Mouse (Mus musculus) brown adipose tissue, adult 24 weeks (tissue): ENCODE results near the gene Ank. TPM values are rescaled to one million over a fixed set of nuclear protein-coding genes. Genes with fewer than 3 reads are reported as not detected.
A peak's percentile ranks its signal among the peaks of the same experiment; 100 is the strongest.

Experiments used
- H3K27ac ChIP-seq: fragments of 200-500 bp; replicated peaks from 2 replicates; pipeline ENCODE4 v1.5.1; 2012; ENCODE audit warnings: low read depth, mild to moderate bottlenecking, low read length
- H3K4me1 ChIP-seq: fragments of 200-500 bp; 2 replicates; pipeline ENCODE4 v1.6.1; 2012; ENCODE audit warnings: low read length, mixed read lengths; ENCODE audit not compliant: control insufficient read depth, insufficient read depth, insufficient read length
- H3K4me3 ChIP-seq: fragments of 200-500 bp; 2 replicates; pipeline ENCODE4 v1.5.1; 2012; ENCODE audit warnings: low read depth, mild to moderate bottlenecking, low read length, moderate library complexity; ENCODE audit not compliant: insufficient read depth
- polyA plus RNA-seq: library from polyadenylated mRNA; stranded (reverse); fragments of >200 nt; gene quantifications from 2 replicates; pipeline ENCODE4 v1.2.4, GENCODE M21; 2012; ENCODE audit not compliant: missing spikeins, insufficient read depth, insufficient read length

Gene Ank
- polyA plus RNA-seq, 1 experiment = 179 TPM

GRCm38 (mm10) chr15:27480333-27481015 lies 14.0 kb downstream of the Ank start:
- Histone ChIP-seq H3K4me3 (no peak overlapping the region), H3K27ac (no peak overlapping the region), H3K4me1 (peaks cover 8% of the 10 kb centered on the region; the same call in 1 of the 2 replicates)

GRCm38 (mm10) chr15:27481956-27482355 lies 15.5 kb downstream of the Ank start:
- H3K4me3 ChIP-seq = no peak overlapping the region
- H3K27ac ChIP-seq = no peak overlapping the region
- peaks cover 8% of the 10 kb centered on the region; the same call in 1 of the 2 replicates for H3K4me1 ChIP-seq

- H3K4me3 ChIP-seq = no peak overlapping the region
- H3K27ac ChIP-seq = no peak overlapping the region
- peaks cover 8% of the 10 kb centered on the region; the same call in 1 of the 2 replicates for H3K4me1 ChIP-seq
These were observed 16.7 kb downstream of the Ank start for GRCm38 (mm10) chr15:27483183-27483582.

GRCm38 (mm10) chr15:27485567-27486278 lies 19.2 kb downstream of the Ank start:
- Histone ChIP-seq H3K4me3 (no peak overlapping the region), H3K4me1 (0 out of 2 replicates have a peak, but pooled peaks cover 2% of the 10 kb centered on the region), H3K27ac (no peak overlapping the region)

GRCm38 (mm10) chr15:27486279-27486618 lies 19.8 kb downstream of the Ank start:
- H3K4me1 ChIP-seq = peaks cover 4% of the 10 kb centered on the region; the same call in 1 of the 2 replicates
- no peak overlapping the region for H3K27ac ChIP-seq
- H3K4me3 ChIP-seq = no peak overlapping the region

- Histone ChIP-seq H3K4me1 (peaks cover 8% of the 10 kb centered on the region; the same call in 1 of the 2 replicates), H3K27ac (no peak overlapping the region), H3K4me3 (no peak overlapping the region)
These were observed 20.6 kb downstream of the Ank start for GRCm38 (mm10) chr15:27487059-27487458.

GRCm38 (mm10) chr15:27488042-27488441 lies 21.6 kb downstream of the Ank start:
- Histone ChIP-seq H3K4me1 (peaks cover 10% of the 10 kb centered on the region; the same call in 1 of the 2 replicates), H3K4me3 (no peak overlapping the region), H3K27ac (no peak overlapping the region)

- no peak overlapping the region for H3K27ac ChIP-seq
- H3K4me3 ChIP-seq = no peak overlapping the region
- peaks cover 27% of the 10 kb centered on the region for H3K4me1 ChIP-seq
These were observed 24.2 kb downstream of the Ank start for GRCm38 (mm10) chr15:27490676-27491075.

GRCm38 (mm10) chr15:27491425-27492070 lies 25.1 kb downstream of the Ank start:
- Histone ChIP-seq H3K4me1 (peaks cover 33% of the 10 kb centered on the region), H3K4me3 (no peak overlapping the region), H3K27ac (no peak overlapping the region)

GRCm38 (mm10) chr15:27492156-27492555 lies 25.7 kb downstream of the Ank start:
- H3K27ac ChIP-seq = no peak overlapping the region

GRCm38 (mm10) chr15:27492734-27493133 lies 26.3 kb downstream of the Ank start:
- Histone ChIP-seq H3K4me3 (no peak overlapping the region), H3K27ac (no peak overlapping the region)

More at GRCm38 (mm10) chr15:27492156-27492555, 25.7 kb downstream of the Ank start:
- H3K4me3 ChIP-seq = no peak overlapping the region
- peaks cover 33% of the 10 kb centered on the region for H3K4me1 ChIP-seq

GRCm38 (mm10) chr15:27493516-27493915 lies 27.0 kb downstream of the Ank start:
- peak overlapping the region; percentile 39 for H3K27ac ChIP-seq
- no peak overlapping the region for H3K4me3 ChIP-seq
- H3K4me1 ChIP-seq = peaks cover 42% of the 10 kb centered on the region

More at GRCm38 (mm10) chr15:27492734-27493133, 26.3 kb downstream of the Ank start:
- H3K4me1 ChIP-seq = peaks cover 38% of the 10 kb centered on the region

GRCm38 (mm10) chr15:27495981-27496401 lies 29.5 kb downstream of the Ank start:
- Histone ChIP-seq H3K27ac (0 out of 2 replicates have a peak overlapping the region, but pooled peaks have one; percentile 33), H3K4me3 (no peak overlapping the region), H3K4me1 (peaks cover 41% of the 10 kb centered on the region)

- Histone ChIP-seq H3K4me3 (no peak overlapping the region), H3K27ac (0 out of 2 replicates have a peak overlapping the region, but pooled peaks have one; percentile 0), H3K4me1 (peaks cover 36% of the 10 kb centered on the region)
These were observed 30.3 kb downstream of the Ank start for GRCm38 (mm10) chr15:27496596-27497299.
